Mouse (Mus musculus) T-cell, adult 66 days (primary cell): Measurements from ENCODE around the gene Gm8229. TPM values are rescaled to one million over a fixed set of nuclear protein-coding genes. Genes with fewer than 3 reads are reported as not detected.

Experiments
- total RNA-seq, 2 experiments: library from RNA; stranded (reverse); gene quantifications; 3 replicates in 1 of 2; 4 replicates in 1 of 2; pipeline ENCODE4 v1.2.4; 2023

Gene Gm8229
- total RNA-seq, result not detected

GRCm38 (mm10) chr14:44365057-44365456, at the start of gene Gm8229:
Gm8229 (plus strand) TSS chr14:44365357.

GRCm38 (mm10) chr14:44338484-44338883, 26.7 kb upstream of the Gm8229 start, which contains the start of gene Gm5930:
Gm5930 (minus strand) TSS chr14:44338584.

DNA sequence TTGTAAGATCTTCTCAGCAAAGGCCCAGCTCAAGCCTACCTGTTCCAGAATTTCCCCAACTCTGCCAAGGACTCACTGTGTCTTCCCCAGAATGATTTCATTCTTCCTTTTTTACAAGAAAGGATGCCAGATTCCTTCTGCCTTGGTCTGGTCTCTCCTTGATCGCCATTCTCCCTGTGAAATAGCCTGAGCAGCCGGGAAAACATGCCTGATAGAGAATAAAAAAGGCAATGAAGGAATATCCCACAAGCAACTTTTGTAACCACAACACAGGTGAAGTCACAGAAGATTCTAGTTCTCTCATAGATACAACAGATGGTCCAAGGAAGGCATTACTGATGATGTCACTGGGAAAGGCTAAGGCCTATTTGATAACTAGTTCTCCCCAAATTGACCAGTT, 45.4 kb downstream of the Gm8229 start, which contains the start of gene Gm3371:
Gene Gm3371 (minus strand): TSS at position 101 of the 400 bp plus-strand sequence.

Other genes starting within 250 kb of the Gm8229 start
- not detected for gene Gm3327, start 241.5 kb upstream of the Gm8229 start, total RNA-seq
- gene Gm8212, start 167.7 kb upstream of the Gm8229 start, total RNA-seq, result not detected
- gene 4930503E14Rik, start 152.1 kb upstream of the Gm8229 start, total RNA-seq, result not detected
- gene Gm8220, start 79.8 kb upstream of the Gm8229 start, total RNA-seq, result not detected
- not detected for gene Gm5930, start 26.8 kb upstream of the Gm8229 start, total RNA-seq
- not detected for gene Gm3371, start 45.3 kb downstream of the Gm8229 start, total RNA-seq
- gene Gm8232, start 68.3 kb downstream of the Gm8229 start, total RNA-seq, result not detected
- gene BC061237, start 127.1 kb downstream of the Gm8229 start, total RNA-seq, result not detected
- gene Gm17093, start 152.9 kb downstream of the Gm8229 start, total RNA-seq, result not detected
- not detected for gene Gm8247, start 217.8 kb downstream of the Gm8229 start, total RNA-seq